Mouse (Mus musculus) neural tube, embryonic 13.5 days (tissue): ENCODE results near the gene Pde9a. TPM values are rescaled to one million over a fixed set of nuclear protein-coding genes. Genes with fewer than 3 reads are reported as not detected.
A peak's percentile ranks its signal among the peaks of the same experiment; 100 is the strongest.

Experiments used
- ATAC-seq: fragments of 200-750 bp; cut with Nextera tagmentation; 2 replicates; pipeline ENCODE4 v1.8.0; 2017; ENCODE audit warnings: low read depth, mild to moderate bottlenecking, moderate TSS enrichment, moderate library complexity
- H3K27ac ChIP-seq: fragments of 300-500 bp; sonication (generic); replicated peaks from 2 replicates; pipeline ENCODE4 v1.5.1; 2015; ENCODE audit warnings: moderate library complexity, mild to moderate bottlenecking, inconsistent platforms
- H3K27me3 ChIP-seq: fragments of 300-500 bp; sonication (generic); 2 replicates; pipeline ENCODE4 v1.6.1; 2015; ENCODE audit warnings: mild to moderate bottlenecking, inconsistent platforms
- H3K36me3 ChIP-seq: fragments of 300-500 bp; sonication (generic); 2 replicates; pipeline ENCODE4 v1.6.1; 2015; ENCODE audit warnings: mild to moderate bottlenecking, inconsistent platforms
- H3K4me1 ChIP-seq: fragments of 300-500 bp; sonication (generic); replicated peaks from 2 replicates; pipeline ENCODE4 v1.6.1; 2015; ENCODE audit warnings: inconsistent platforms
- H3K4me2 ChIP-seq: fragments of 300-500 bp; sonication (generic); 2 replicates; pipeline ENCODE4 v1.6.1; 2015; ENCODE audit warnings: inconsistent platforms, mild to moderate bottlenecking, moderate library complexity
- H3K4me3 ChIP-seq: fragments of 300-500 bp; sonication (generic); 2 replicates; pipeline ENCODE4 v1.5.1; 2015; ENCODE audit warnings: mild to moderate bottlenecking, inconsistent platforms
- H3K9ac ChIP-seq: fragments of 300-500 bp; sonication (generic); 2 replicates; pipeline ENCODE4 v1.6.1; 2015; ENCODE audit warnings: moderate library complexity, mild to moderate bottlenecking, inconsistent platforms
- H3K9me3 ChIP-seq: fragments of 300-500 bp; sonication (generic); 2 replicates; pipeline ENCODE4 v1.6.1; 2016; ENCODE audit warnings: inconsistent platforms
- WGBS: fragments of 180-500 bp; shearing (Covaris S2); methylation state at CpG from one replicate; pipeline ENCODE4 v1.1.7; 2015; 5-methylcytosine and 5-hydroxymethylcytosine counted together
- polyA plus RNA-seq: library from polyadenylated mRNA; unstranded; fragments of >200 nt; fragmentation: Nextera tagmentation; extraction: Ambion mirVana; gene quantifications from 2 replicates; pipeline ENCODE4 v1.2.1, GENCODE M21; 2015

The Pde9a gene
- polyA plus RNA-seq, 1 experiment from 2014 or later: 34.7 TPM

DNA sequence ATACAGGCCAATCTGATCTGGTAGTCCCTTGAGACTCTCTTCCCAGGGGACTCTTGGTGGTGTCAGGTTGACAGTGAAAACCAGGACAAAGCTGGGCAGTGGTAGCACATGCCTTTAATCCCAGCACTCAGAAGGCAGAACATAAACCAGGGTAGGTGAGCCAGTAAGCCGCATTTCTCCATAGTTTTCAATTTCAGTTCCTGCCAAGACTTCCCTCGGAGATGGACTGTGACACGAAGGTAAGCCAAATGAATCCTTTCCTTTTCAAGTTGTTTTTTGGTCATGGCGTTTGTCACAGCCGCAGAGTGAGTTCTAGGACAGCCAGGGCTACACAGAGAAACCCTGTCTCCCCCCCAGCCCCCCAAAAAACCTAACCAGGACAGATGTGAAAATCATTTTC lies 6.0 kb downstream of the Pde9a start:
- Histone ChIP-seq H3K9me3 (no peaks in the 10 kb centered on the region), H3K36me3 (peaks cover 9% of the 10 kb centered on the region; the same call in 1 of the 2 replicates), H3K27me3 (no peaks in the 10 kb centered on the region), H3K4me1 (peaks cover 34% of the 10 kb centered on the region), H3K9ac (no peak overlapping the region), H3K4me2 (no peak overlapping the region), H3K27ac (no peak overlapping the region), H3K4me3 (no peak overlapping the region)
- WGBS: 88% methylated on average over 5 of the region's 5 CpGs
- ATAC-seq: no peak

DNA sequence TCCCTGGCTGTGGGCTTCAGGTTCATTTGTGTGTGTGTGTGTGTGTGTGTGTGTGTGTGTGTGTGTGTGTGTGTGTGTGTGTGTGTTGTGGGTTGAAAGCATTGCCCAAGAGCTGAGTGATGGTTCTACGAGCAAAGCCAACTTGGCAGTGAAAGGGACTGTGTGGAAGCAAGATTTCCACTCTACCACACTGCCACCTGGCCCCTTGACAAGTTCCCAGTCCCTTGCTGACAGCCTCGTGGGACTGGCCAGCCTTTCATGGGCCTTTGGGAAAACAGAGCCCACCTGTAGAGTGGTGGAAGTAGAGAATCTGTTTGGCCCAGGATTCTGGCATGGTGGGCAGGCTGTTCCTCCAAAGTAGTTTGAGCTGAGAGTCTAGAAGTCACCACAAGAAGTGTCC lies 7.8 kb downstream of the Pde9a start:
- Histone ChIP-seq H3K27ac (no peak overlapping the region), H3K9ac (no peak overlapping the region), H3K4me3 (no peak overlapping the region), H3K9me3 (no peaks in the 10 kb centered on the region), H3K36me3 (peaks cover 10% of the 10 kb centered on the region; the same call in 1 of the 2 replicates), H3K4me1 (peaks cover 17% of the 10 kb centered on the region), H3K4me2 (no peak overlapping the region), H3K27me3 (no peaks in the 10 kb centered on the region)
- ATAC-seq: no peak
- 47% methylated on average over 1 of the region's 2 CpGs for WGBS

DNA sequence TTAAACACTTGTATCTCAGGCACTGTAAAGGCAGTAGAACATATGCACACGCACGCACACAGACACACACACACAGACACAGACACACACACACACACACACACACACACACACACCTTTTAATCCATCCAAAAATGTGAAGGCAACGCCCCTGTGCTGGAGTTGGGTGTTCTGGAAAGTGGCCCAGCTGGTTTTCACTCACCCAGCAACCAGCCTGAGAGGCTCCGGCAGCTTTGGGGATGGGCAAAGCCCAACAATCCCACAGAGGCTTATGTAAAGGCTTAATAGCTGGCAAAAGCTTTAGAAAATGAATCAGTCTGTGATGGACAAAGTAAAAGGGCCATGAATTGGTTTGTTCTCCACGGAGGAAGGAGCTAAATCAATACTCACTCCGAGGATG lies 14.3 kb downstream of the Pde9a start:
- Histone ChIP-seq H3K9me3 (no peaks in the 10 kb centered on the region), H3K4me1 (peaks cover 21% of the 10 kb centered on the region), H3K27ac (0 out of 2 replicates have a peak overlapping the region, but pooled peaks have one; percentile 14), H3K9ac (no peak overlapping the region), H3K4me3 (no peak overlapping the region), H3K4me2 (no peak overlapping the region), H3K27me3 (no peaks in the 10 kb centered on the region), H3K36me3 (peaks cover 17% of the 10 kb centered on the region; the same call in 1 of the 2 replicates)
- WGBS: 79% methylated on average over 6 of the region's 6 CpGs
- ATAC-seq: no peak

DNA sequence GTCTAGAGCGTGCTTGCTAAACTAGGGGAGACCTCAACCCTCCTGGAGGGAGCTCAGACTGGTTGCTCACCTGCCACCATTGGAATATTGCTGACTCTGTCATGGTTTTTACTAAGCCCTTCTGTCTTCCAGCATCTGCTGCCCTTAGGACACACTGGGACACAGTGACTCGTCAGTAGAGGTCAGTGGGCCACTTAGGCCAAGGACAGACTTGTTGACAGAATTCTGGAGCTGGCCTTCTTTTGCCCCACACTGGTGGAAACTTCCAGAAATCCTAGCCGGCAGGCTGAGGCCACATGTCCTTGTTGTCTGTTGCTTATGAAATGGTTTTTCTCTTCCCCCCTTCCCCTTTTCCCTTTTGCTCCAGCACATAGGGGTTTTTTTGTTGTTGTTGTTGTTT lies 15.2 kb downstream of the Pde9a start:
- Histone ChIP-seq H3K9me3 (no peaks in the 10 kb centered on the region), H3K9ac (no peak overlapping the region), H3K4me2 (no peak overlapping the region), H3K4me1 (peaks cover 25% of the 10 kb centered on the region), H3K36me3 (peaks cover 17% of the 10 kb centered on the region; the same call in 1 of the 2 replicates), H3K4me3 (no peak overlapping the region), H3K27me3 (no peaks in the 10 kb centered on the region), H3K27ac (no peak overlapping the region)
- 88% methylated on average over 3 of the region's 3 CpGs for WGBS
- ATAC-seq: no peak

DNA sequence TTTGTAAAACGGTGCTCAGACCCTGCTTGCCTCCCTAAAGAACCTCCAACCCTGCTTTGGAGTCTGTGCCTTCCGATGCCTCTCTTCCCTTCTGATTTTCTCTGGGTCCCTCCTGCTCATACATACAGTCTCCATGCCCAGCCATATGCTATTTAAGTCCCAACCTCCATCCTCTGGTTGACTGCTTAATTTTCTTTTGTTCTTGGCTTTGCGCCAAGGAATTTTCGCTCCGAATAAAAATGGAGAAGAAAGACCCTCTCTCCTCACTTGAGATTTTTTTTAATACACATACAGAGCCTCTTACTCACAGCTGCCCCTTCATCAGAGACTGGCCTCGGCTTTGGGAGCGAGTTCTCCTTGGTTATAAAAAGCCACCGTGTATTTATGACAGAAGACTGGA lies 16.7 kb downstream of the Pde9a start:
- no peak overlapping the region for H3K9ac ChIP-seq
- no peak for ATAC-seq
- no peaks in the 10 kb centered on the region for H3K9me3 ChIP-seq
- H3K36me3 ChIP-seq: peaks cover 11% of the 10 kb centered on the region; the same call in 1 of the 2 replicates
- peaks cover 33% of the 10 kb centered on the region for H3K4me1 ChIP-seq
- no peaks in the 10 kb centered on the region for H3K27me3 ChIP-seq
- H3K27ac ChIP-seq: peak overlapping the region; percentile 1; the same call in 1 of the 2 replicates
- H3K4me2 ChIP-seq: no peak overlapping the region
- no peak overlapping the region for H3K4me3 ChIP-seq
- 67% methylated on average over 8 of the region's 8 CpGs for WGBS

DNA sequence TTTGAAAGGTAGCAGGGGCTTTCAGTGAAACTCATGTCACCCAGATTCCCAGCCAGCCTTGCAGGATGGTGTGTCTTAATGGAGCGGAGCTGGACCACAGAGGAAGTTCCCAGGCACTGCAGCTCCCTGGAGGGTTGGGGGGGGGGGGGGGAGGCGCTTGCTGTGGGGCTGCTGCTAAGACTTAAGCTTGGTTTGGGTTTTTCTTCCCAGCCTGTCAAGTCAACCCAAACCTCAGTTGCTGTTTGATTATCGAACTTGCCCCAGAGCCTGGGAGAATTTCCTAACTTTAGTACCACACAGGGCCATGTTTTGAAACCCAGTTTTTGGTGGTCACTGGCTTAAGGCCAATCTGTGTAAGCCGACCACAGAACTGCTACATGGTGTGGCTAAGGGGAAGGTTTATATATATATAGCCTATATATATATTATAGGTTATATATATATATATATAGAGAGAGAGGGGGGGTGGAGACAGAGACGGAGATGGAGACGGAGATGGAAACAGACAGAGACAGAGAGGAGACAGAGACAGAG lies 19.8 kb downstream of the Pde9a start:
- H3K27me3 ChIP-seq: no peaks in the 10 kb centered on the region
- peaks cover 11% of the 10 kb centered on the region; the same call in 1 of the 2 replicates for H3K36me3 ChIP-seq
- H3K9ac ChIP-seq: no peak overlapping the region
- no peaks in the 10 kb centered on the region for H3K9me3 ChIP-seq
- no peak overlapping the region for H3K27ac ChIP-seq
- peaks cover 44% of the 10 kb centered on the region for H3K4me1 ChIP-seq
- no peak overlapping the region for H3K4me2 ChIP-seq
- H3K4me3 ChIP-seq: no peak overlapping the region
- ATAC-seq: no peak
- WGBS: 56% methylated on average over 6 of the region's 6 CpGs

DNA sequence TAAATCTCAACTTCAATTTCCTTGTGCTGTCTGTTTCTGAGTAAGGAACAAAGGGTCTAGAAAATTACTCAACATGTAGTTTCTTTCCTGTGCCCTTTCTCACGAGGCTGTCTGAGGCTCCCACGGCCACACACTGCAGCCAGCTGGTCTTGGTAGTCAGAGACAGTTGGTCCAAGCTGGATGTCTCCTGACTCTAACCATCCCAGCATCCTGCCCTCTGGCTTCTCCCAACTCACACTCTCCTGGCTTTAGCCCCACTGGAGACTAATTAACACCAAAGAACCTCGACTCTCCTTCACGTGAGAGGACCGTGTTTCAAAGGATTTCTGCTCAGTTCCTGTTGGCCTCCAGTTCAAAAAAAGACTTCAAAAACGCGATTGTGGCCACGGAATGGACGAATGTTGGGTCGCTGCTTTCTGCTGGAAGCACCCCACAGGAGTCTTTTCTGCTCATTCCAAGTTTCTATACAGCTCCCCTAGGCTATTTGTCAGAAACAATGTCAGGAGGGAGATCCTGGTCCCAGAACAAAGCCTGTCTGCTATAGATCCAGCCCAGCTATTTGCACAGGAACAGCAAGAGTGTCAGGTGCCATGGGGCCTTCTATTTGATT lies 23.8 kb downstream of the Pde9a start:
- Histone ChIP-seq H3K27me3 (no peaks in the 10 kb centered on the region), H3K9ac (0 out of 2 replicates have a peak overlapping the region, but pooled peaks have one; percentile 31), H3K27ac (peak overlapping the region; percentile 68), H3K4me3 (no peak overlapping the region), H3K4me1 (peaks cover 50% of the 10 kb centered on the region), H3K9me3 (no peaks in the 10 kb centered on the region), H3K36me3 (peaks cover 16% of the 10 kb centered on the region), H3K4me2 (no peak overlapping the region)
- ATAC-seq: no peak
- 9% methylated on average over 10 of the region's 10 CpGs for WGBS

DNA sequence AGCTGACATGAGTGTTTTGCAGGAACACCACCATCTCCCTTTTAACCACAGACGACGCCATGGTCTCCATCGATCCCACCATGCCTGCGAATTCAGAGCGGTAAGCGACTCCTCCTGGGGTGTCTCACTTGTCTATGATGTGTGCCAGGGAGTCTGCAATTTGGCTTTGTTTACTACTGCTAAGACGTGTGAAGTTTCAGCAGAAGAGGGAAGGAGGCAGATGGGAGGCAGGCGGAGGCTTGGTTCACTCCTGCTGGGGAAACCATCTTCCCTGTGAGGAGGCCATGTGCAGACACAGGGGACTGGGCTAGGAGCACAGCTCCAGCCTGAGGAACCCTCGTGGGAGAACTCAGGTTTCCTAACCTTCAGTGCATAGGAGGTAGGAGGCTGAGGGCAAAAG lies 29.2 kb downstream of the Pde9a start:
- Histone ChIP-seq H3K9me3 (no peaks in the 10 kb centered on the region), H3K4me2 (no peak overlapping the region), H3K4me1 (peaks cover 31% of the 10 kb centered on the region), H3K36me3 (peaks cover 41% of the 10 kb centered on the region), H3K9ac (no peak overlapping the region), H3K27ac (no peak overlapping the region), H3K4me3 (no peak overlapping the region), H3K27me3 (no peaks in the 10 kb centered on the region)
- WGBS: 77% methylated on average over 9 of the region's 9 CpGs
- no peak for ATAC-seq

DNA sequence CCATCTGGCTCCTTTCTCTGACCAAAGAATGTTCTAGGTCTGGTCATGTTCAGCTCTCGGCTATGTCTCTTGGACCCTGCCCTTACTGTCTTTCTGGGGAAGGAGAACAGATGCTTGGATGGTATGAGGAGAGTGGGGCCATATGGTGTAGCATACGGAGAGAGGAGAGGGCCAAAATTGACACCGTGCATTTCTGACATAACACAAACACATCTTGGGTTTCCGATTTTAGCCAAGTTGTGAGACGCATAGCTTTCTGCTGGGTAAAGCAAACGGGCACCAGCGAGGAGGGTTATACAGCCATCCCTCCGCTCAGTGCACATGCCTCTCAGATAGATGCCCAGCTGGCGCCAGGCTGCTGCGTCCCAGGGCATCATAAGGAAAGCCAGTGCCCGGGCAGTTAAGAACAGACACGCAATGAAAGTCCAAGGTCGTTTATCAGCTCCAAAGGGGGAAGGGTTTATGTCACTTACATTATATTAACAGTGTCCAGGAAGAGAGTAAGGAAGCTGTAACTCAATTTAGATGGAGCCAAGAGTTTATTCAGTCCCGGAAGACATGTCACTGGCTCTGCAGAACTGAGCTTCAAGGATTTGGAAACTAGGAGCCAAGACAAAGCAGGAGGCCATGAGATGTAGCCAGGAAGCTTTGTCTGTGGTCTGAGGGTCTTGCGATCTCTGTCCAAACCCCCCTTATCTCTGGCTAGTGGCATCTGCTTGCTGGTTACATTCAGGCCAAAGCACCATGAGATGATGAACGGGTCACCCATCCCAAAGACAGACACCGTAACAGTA lies 33.0 kb downstream of the Pde9a start:
- no peak overlapping the region for H3K4me2 ChIP-seq
- no peak for ATAC-seq
- no peak overlapping the region for H3K9ac ChIP-seq
- no peak overlapping the region for H3K4me3 ChIP-seq
- no peaks in the 10 kb centered on the region for H3K9me3 ChIP-seq
- no peaks in the 10 kb centered on the region for H3K27me3 ChIP-seq
- WGBS: 78% methylated on average over 17 of the region's 17 CpGs
- H3K36me3 ChIP-seq: peaks cover 43% of the 10 kb centered on the region
- H3K27ac ChIP-seq: peak overlapping the region; percentile 23
- peaks cover 30% of the 10 kb centered on the region for H3K4me1 ChIP-seq

DNA sequence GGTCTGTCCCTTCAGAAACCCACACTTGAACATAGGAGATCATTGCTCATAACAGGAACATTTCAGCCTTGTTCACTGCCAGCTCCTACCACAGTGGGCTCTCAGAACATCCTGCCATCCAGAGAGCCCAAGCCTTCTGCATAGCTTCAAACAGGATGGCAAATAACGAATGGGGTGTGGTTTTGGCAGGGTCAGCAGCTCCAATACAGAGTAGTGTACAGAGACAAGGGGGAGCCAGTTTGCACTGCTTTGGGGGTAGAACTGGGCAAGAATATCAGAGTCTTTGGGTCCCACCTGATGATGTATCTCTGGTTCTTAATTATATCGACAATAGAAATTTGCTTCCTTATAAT lies 33.6 kb downstream of the Pde9a start:
- no peak for ATAC-seq
- H3K9me3 ChIP-seq: no peaks in the 10 kb centered on the region
- peak overlapping the region; percentile 23; the same call in 1 of the 2 replicates for H3K27ac ChIP-seq
- no peak overlapping the region for H3K9ac ChIP-seq
- no peaks in the 10 kb centered on the region for H3K27me3 ChIP-seq
- peaks cover 35% of the 10 kb centered on the region for H3K4me1 ChIP-seq
- no peak overlapping the region for H3K4me3 ChIP-seq
- H3K4me2 ChIP-seq: no peak overlapping the region
- 74% methylated on average over 2 of the region's 2 CpGs for WGBS
- peaks cover 37% of the 10 kb centered on the region for H3K36me3 ChIP-seq

DNA sequence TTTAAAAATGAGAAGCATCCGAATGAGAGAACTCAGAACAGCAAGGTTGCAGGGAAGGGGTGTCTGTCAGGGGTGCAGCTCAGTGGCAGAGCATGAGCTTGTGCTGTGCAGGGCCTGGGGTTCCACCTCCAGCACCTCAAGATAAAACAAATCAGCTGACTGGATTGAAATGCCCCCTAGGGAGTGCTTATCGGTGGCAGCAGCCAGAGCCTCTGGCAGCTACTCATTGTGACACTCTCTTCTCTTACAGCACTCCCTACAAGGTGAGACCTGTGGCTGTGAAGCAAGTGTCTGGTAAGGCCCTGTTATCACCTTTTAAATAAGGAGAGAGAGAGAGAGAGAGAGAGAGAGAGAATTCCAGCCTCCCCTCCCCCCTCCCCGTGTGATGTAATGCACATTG lies 34.0 kb downstream of the Pde9a start:
- Histone ChIP-seq H3K4me1 (peaks cover 39% of the 10 kb centered on the region), H3K27ac (peak overlapping the region; percentile 23; the same call in 1 of the 2 replicates), H3K4me3 (no peak overlapping the region), H3K4me2 (no peak overlapping the region), H3K36me3 (peaks cover 33% of the 10 kb centered on the region), H3K9ac (no peak overlapping the region), H3K9me3 (no peaks in the 10 kb centered on the region), H3K27me3 (no peaks in the 10 kb centered on the region)
- peak; percentile 44; the same call in 1 of the 2 replicates for ATAC-seq
- 51% methylated on average over 3 of the region's 3 CpGs for WGBS

DNA sequence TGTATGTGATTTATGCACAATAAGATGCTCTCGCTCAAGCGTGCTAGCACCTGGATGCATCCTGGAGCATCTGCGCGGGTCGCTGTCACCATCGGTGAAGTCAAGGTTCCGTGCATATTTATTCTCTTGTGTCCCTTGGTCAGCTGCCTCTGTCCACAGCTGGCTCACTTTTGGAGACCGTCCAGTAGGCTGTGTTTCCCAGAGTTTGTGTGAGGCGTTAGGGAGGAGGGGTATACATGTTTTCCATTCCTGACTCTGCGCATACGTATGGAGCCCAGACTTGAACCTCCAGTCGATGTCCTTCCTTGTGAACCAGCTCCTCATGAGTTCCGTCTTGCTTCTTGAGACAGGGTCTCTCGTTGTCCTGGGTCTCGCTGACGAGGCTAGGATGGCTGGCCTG lies 34.6 kb downstream of the Pde9a start:
- Histone ChIP-seq H3K36me3 (peaks cover 26% of the 10 kb centered on the region), H3K27me3 (no peaks in the 10 kb centered on the region), H3K9ac (no peak overlapping the region), H3K27ac (no peak overlapping the region), H3K4me3 (no peak overlapping the region), H3K9me3 (no peaks in the 10 kb centered on the region), H3K4me2 (no peak overlapping the region), H3K4me1 (peaks cover 46% of the 10 kb centered on the region)
- ATAC-seq: no peak
- 91% methylated on average over 16 of the region's 16 CpGs for WGBS
